Mouse (Mus musculus) forebrain, embryonic 15.5 days (tissue): ENCODE results near the gene Zc3h7b. TPM values are rescaled to one million over a fixed set of nuclear protein-coding genes. Genes with fewer than 3 reads are reported as not detected.

Experiments
- ATAC-seq: fragments of 200-750 bp; cut with Nextera tagmentation; replicated peaks from 2 replicates; pipeline ENCODE4 v1.8.0; 2017; ENCODE audit warnings: mild to moderate bottlenecking, moderate TSS enrichment, moderate library complexity
- H3K27ac ChIP-seq: fragments of 300-500 bp; sonication (generic); replicated peaks from 2 replicates; pipeline ENCODE4 v1.5.1; 2015; ENCODE audit warnings: mild to moderate bottlenecking, inconsistent platforms
- H3K27me3 ChIP-seq: fragments of 300-500 bp; sonication (generic); 2 replicates; pipeline ENCODE4 v1.6.1; 2015; ENCODE audit warnings: inconsistent platforms
- H3K36me3 ChIP-seq: fragments of 300-500 bp; sonication (generic); 2 replicates; pipeline ENCODE4 v1.6.1; 2015; ENCODE audit warnings: mild to moderate bottlenecking, inconsistent platforms
- H3K4me1 ChIP-seq: fragments of 300-500 bp; sonication (generic); 2 replicates; pipeline ENCODE4 v1.6.1; 2015; ENCODE audit warnings: inconsistent platforms
- H3K4me2 ChIP-seq: fragments of 300-500 bp; sonication (generic); replicated peaks from 2 replicates; pipeline ENCODE4 v1.6.1; 2015; ENCODE audit warnings: mild to moderate bottlenecking, inconsistent platforms
- H3K4me3 ChIP-seq: fragments of 300-500 bp; sonication (generic); 2 replicates; pipeline ENCODE4 v1.5.1; 2015; ENCODE audit warnings: mild to moderate bottlenecking, inconsistent platforms
- H3K9ac ChIP-seq: fragments of 300-500 bp; sonication (generic); replicated peaks from 2 replicates; pipeline ENCODE4 v1.6.1; 2015; ENCODE audit warnings: mild to moderate bottlenecking, inconsistent platforms
- H3K9me3 ChIP-seq: fragments of 300-500 bp; sonication (generic); 2 replicates; pipeline ENCODE4 v1.6.1; 2016; ENCODE audit warnings: inconsistent platforms
- WGBS: fragments of 180-500 bp; shearing (Covaris S2); methylation state at CpG from one replicate; pipeline ENCODE4 v1.1.7; 2015; ENCODE audit warnings: mixed read lengths; 5-methylcytosine and 5-hydroxymethylcytosine counted together
- polyA plus RNA-seq: library from polyadenylated mRNA; unstranded; fragments of >200 nt; fragmentation: Nextera tagmentation; extraction: Ambion mirVana; gene quantifications from 2 replicates; pipeline ENCODE4 v1.2.1, GENCODE M21; 2015

The Zc3h7b gene
- polyA plus RNA-seq, 1 experiment from 2014 or later: 50.2 TPM

DNA sequence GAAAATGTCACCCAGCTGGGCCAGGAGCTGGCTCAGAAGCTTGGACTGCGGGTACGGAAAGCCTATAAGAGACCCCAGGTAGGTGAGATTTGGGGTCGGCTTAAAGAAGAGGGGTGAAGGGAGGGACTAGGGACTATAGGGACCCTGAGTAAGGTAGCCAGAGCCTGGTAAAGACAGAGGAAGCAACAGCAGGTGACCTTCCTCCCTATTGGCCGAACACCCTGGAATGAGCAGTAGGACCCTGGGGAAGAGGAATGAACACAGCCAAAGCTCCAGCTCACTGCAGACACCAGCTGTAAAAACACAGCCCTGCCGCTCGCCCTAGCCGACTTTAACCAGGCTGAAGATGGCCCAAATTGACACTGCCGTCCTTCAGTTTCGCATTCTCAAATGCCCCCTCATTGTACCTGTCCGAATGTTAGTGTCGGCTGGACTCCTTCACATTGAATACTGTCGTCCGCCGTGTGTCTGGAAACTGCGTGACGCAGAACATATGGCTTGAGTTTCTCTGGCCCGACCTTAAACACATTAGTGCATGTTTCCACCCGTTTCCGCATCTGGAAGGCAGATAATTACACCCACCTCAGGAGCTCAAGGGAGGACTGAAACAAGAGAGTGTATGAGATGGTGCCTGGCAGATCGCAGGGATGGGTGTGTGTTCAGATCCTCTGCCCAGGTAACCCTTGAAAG lies 27.7 kb downstream of the Zc3h7b start:
- H3K9ac ChIP-seq: no peak overlapping the region
- H3K4me3 ChIP-seq: no peak overlapping the region
- no peaks in the 10 kb centered on the region for H3K4me1 ChIP-seq
- no peaks in the 10 kb centered on the region for H3K27me3 ChIP-seq
- no peak for ATAC-seq
- WGBS: 93% methylated on average over 20 of the region's 20 CpGs
- H3K27ac ChIP-seq: no peak overlapping the region
- H3K4me2 ChIP-seq: no peak overlapping the region
- no peaks in the 10 kb centered on the region for H3K9me3 ChIP-seq
- H3K36me3 ChIP-seq: peaks cover 78% of the 10 kb centered on the region

DNA sequence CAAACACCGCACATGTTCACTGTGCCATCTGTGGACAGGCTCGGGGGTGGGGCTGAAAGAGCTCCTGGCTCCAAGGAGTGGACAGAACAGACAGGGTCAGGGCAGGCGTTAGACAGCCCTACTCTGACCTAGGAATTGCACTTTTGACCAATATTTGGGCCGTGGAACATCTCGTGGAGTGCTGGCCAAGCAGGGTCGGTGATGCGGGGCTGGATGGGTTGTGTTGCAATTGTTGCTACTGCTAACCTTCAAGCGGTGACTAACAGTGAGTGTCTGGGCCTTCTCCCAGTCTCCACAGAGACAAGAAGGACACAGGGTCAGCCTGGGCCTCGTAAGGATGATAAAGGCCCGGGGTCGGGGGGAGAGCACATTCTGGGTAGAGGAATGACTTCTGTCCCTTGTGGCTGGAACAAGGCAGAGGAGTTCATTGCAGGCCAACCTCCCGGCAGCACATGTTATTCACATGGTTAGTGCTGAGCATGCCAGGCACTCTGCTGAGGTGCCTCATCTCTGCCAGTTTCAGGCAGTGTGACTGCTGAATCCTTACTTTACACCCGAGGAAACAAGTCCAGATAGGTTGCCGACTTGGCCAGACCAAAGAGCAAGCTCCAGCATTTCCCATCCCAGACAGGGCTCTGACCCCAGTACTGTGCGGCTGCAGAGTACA lies 29.8 kb downstream of the Zc3h7b start:
- Histone ChIP-seq H3K9ac (no peak overlapping the region), H3K27ac (no peak overlapping the region), H3K27me3 (no peaks in the 10 kb centered on the region), H3K4me1 (no peaks in the 10 kb centered on the region), H3K4me2 (no peak overlapping the region), H3K4me3 (no peak overlapping the region), H3K9me3 (no peaks in the 10 kb centered on the region), H3K36me3 (peaks cover 89% of the 10 kb centered on the region)
- WGBS: 92% methylated on average over 15 of the region's 15 CpGs
- no peak for ATAC-seq

DNA sequence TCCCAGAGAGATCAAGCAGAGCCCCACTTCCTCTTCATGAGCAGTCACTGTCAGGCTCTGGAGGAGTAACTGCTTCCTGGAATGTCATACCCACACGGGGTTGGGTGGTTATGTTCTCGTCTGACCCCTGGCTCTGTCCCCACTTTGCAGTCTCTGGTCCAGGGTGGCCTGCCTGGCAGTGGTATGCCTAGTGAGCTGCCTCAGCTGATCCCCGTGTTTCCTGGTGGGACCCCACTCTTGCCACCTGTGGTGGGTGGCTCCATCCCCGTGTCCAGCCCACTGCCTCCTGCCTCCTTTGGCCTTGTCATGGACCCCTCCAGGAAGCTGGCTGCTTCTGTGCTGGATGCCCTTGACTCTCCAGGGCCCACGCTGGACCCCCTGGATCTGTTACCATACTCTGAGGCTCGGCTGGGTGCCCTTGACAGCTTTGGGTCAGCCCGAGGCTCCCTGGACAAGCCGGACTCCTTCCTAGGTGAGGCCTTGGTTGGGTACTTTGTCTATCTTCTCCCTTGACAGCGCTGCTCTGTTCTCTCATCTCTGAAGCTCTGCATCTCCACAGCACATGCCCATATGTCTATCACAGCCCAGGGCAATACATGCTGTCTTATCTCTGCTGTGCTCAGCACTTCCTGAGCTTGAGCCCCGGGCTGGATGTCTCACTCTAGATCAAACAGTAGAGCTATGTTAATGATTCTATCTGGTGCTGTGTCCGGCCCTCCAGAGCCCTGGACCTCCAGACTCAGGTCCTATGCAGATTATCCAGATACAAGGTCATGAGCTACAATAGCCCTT lies 32.0 kb downstream of the Zc3h7b start:
- Histone ChIP-seq H3K4me1 (no peaks in the 10 kb centered on the region), H3K27me3 (no peaks in the 10 kb centered on the region), H3K36me3 (peaks cover 97% of the 10 kb centered on the region), H3K9ac (no peak overlapping the region), H3K9me3 (no peaks in the 10 kb centered on the region), H3K4me2 (no peak overlapping the region), H3K27ac (no peak overlapping the region), H3K4me3 (no peak overlapping the region)
- ATAC-seq: no peak
- WGBS: 95% methylated on average over 11 of the region's 11 CpGs

DNA sequence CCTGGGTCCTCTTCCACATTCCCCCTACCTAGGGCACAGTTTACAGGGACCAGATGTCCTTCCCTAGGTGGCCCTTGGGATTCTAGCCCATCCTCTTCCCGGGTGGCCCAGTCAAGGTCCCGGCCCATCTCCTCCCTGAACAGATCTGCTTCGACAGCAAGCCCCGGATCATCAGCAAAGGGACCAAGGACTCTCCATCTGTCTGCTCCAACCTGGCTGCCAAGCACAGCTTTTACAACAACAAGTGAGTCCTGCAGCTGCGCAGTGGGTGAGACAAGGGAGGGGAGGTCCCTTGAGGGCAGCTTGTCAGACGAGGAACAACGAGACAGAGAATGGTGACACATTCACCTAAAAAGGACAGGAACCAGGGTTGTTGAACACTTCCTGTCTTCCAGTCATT lies 37.0 kb downstream of the Zc3h7b start:
- 84% methylated on average over 7 of the region's 7 CpGs for WGBS
- no peaks in the 10 kb centered on the region for H3K27me3 ChIP-seq
- no peak overlapping the region for H3K4me3 ChIP-seq
- H3K36me3 ChIP-seq: peaks cover 98% of the 10 kb centered on the region
- H3K27ac ChIP-seq: no peak overlapping the region
- no peaks in the 10 kb centered on the region for H3K4me1 ChIP-seq
- H3K9ac ChIP-seq: no peak overlapping the region
- H3K4me2 ChIP-seq: no peak overlapping the region
- H3K9me3 ChIP-seq: no peaks in the 10 kb centered on the region
- no peak for ATAC-seq

DNA sequence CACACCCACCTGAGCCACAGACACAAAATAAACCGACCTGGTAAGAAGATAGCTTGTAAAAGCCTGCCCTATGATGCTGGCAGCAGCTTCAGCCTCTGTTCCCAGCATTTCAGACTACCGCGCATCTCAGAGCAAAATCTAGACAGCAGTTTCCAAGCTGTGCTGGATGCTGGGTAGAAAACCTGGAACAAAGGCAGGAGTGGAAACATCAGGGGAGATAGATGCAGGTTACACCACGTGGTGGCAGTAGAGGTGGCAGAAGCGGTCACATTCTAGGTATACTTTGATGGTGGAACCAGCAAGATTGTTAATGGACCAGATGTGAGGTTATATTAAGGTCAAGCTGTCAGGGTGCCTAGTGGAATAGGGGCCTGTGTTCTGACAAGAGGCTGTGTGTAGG lies 39.9 kb downstream of the Zc3h7b start:
- ATAC-seq: no peak
- Histone ChIP-seq H3K4me3 (no peak overlapping the region), H3K9ac (no peak overlapping the region), H3K27ac (no peak overlapping the region), H3K4me1 (no peaks in the 10 kb centered on the region), H3K36me3 (peaks cover 90% of the 10 kb centered on the region), H3K9me3 (no peaks in the 10 kb centered on the region), H3K27me3 (no peaks in the 10 kb centered on the region), H3K4me2 (no peak overlapping the region)
- 72% methylated on average over 5 of the region's 5 CpGs for WGBS

DNA sequence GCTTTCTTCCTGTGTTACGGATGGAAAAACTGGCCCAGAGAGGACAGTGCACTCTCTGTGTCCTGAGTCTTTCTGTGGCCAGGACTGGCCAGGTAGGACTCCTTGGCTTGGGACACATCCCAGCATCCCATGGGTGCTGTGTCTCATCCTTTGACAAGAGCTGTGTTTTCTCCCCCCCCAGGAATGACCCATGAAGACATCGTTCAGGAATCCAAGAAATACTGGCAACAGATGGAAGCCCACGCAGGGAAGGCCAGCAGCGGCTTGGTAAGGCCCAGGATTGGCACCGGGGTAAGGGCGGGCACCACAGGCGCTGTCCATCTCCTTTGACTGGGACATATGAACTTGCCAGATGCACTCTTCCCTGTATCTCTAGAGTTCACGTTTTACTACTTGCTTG lies 40.8 kb downstream of the Zc3h7b start:
- Histone ChIP-seq H3K9ac (no peak overlapping the region), H3K27ac (no peak overlapping the region), H3K9me3 (no peaks in the 10 kb centered on the region), H3K4me3 (no peak overlapping the region), H3K4me1 (no peaks in the 10 kb centered on the region), H3K36me3 (peaks cover 90% of the 10 kb centered on the region), H3K27me3 (no peaks in the 10 kb centered on the region), H3K4me2 (no peak overlapping the region)
- 96% methylated on average over 8 of the region's 8 CpGs for WGBS
- no peak for ATAC-seq

DNA sequence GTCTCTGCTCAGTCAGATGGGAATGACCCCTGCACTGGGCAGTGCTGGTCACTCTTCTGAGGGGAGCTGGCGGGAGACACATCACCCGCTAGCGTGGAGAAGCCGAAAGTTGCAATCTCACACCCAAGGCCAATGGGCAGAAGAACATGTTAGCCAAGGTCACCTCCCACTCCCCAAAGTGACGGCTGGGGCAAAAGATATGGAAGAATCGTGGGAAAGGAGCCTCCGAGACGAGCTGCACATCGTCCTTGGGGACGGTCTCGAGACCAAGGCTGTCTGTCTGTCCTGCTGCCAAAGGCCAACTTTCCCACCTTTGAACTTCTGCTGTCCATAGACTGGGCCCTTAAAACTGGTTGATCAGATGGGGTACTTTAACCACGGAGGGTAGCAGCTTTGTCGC lies 42.7 kb downstream of the Zc3h7b start:
- Histone ChIP-seq H3K27ac (no peak overlapping the region), H3K36me3 (peaks cover 89% of the 10 kb centered on the region), H3K27me3 (no peaks in the 10 kb centered on the region), H3K4me1 (no peaks in the 10 kb centered on the region), H3K9ac (no peak overlapping the region), H3K4me3 (no peak overlapping the region), H3K9me3 (no peaks in the 10 kb centered on the region), H3K4me2 (no peak overlapping the region)
- WGBS: 97% methylated on average over 13 of the region's 13 CpGs
- no peak for ATAC-seq

DNA sequence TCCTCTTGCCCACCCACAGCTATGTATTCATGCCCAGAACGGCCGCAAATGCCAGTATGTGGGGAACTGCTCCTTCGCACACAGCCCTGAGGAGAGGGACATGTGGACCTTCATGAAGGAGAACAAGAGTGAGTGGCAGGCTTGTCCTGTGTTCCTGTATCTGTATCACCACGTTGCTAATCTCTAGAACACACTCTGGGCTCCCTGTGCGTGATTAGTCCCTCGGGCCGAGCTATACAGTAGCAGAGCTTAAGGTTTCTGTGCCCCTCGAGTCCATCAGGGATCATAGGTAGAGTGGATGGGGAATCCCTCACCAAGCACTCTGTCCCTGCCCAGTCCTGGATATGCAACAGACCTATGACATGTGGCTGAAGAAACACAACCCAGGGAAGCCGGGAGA lies 47.6 kb downstream of the Zc3h7b start:
- 91% methylated on average over 9 of the region's 9 CpGs for WGBS
- H3K4me2 ChIP-seq: no peak overlapping the region
- no peak overlapping the region for H3K27ac ChIP-seq
- no peaks in the 10 kb centered on the region for H3K4me1 ChIP-seq
- H3K36me3 ChIP-seq: peaks cover 68% of the 10 kb centered on the region
- H3K4me3 ChIP-seq: no peak overlapping the region
- H3K9me3 ChIP-seq: no peaks in the 10 kb centered on the region
- no peak overlapping the region for H3K9ac ChIP-seq
- ATAC-seq: no peak
- no peaks in the 10 kb centered on the region for H3K27me3 ChIP-seq

DNA sequence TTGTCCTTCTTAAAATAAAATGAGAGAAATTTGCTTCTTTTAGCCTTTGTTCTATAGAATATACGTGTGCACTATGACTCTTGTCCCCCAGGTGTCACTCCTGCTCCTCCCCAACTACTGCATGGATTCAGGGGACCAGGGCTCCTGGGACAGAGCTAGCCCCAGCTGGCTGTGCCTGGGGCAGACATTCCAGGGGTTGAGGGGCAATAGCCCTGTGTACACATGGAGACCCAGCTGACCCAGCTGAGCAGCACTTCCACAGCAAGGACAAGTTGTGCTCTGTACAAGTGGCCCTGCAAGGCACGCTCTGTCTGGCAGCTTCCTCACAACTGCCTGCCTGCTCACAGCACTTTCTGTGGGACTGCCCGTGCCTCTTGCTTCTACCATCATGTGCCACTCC lies 51.4 kb downstream of the Zc3h7b start:
- Histone ChIP-seq H3K4me3 (no peak overlapping the region), H3K9ac (no peak overlapping the region), H3K4me1 (no peaks in the 10 kb centered on the region), H3K27me3 (no peaks in the 10 kb centered on the region), H3K27ac (no peak overlapping the region), H3K4me2 (no peak overlapping the region), H3K36me3 (peaks cover 38% of the 10 kb centered on the region), H3K9me3 (no peaks in the 10 kb centered on the region)
- ATAC-seq: no peak
- 73% methylated on average over 3 of the region's 3 CpGs for WGBS

DNA sequence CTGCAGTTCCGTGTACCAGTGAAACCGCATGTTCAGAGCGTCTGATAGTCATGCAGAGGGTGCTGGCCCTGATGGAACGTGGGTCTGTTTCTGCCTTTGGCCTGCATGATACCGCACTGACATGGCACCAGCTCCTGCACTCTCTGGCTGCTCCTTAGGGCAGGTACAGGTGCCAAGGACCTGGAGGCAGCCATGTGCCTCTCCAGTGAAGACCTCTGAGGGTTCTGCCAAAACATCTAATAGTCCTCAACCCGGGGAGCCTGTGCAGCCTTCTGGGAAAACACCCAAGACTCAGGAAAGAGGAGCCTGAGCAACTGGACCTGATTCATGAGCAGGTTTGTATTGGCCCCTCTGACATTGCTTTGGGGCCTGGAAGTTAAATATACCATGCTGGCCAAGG lies 53.0 kb downstream of the Zc3h7b start:
- ATAC-seq: no peak
- Histone ChIP-seq H3K27ac (no peak overlapping the region), H3K9ac (no peak overlapping the region), H3K4me3 (no peak overlapping the region), H3K9me3 (no peaks in the 10 kb centered on the region), H3K27me3 (no peaks in the 10 kb centered on the region), H3K4me1 (peaks cover 11% of the 10 kb centered on the region), H3K4me2 (no peak overlapping the region), H3K36me3 (peaks cover 22% of the 10 kb centered on the region)
- 88% methylated on average over 6 of the region's 6 CpGs for WGBS

DNA sequence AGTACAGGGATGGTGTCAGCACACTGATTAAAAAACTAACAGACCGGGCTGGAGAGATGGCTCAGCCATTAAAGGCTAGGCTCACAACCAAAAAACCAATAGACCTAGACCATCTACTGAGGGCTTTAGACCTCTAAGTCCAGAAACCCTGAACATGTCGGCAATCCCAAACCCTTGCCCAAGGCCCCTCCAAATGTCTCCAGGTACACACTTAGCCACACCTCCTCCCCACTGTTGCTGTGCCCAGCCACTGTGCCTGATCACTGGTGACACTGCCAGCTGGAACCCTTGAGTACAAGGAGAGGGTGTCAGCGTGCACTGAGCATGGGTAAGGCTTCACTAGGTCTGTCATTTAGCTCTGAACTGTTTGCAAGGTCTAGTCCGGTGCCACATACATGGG lies 53.6 kb downstream of the Zc3h7b start:
- 88% methylated on average over 4 of the region's 4 CpGs for WGBS
- no peak for ATAC-seq
- H3K27ac ChIP-seq: no peak overlapping the region
- H3K36me3 ChIP-seq: peaks cover 16% of the 10 kb centered on the region
- H3K4me1 ChIP-seq: peaks cover 16% of the 10 kb centered on the region
- H3K9me3 ChIP-seq: no peaks in the 10 kb centered on the region
- no peaks in the 10 kb centered on the region for H3K27me3 ChIP-seq
- no peak overlapping the region for H3K4me2 ChIP-seq
- H3K4me3 ChIP-seq: no peak overlapping the region
- H3K9ac ChIP-seq: no peak overlapping the region

DNA sequence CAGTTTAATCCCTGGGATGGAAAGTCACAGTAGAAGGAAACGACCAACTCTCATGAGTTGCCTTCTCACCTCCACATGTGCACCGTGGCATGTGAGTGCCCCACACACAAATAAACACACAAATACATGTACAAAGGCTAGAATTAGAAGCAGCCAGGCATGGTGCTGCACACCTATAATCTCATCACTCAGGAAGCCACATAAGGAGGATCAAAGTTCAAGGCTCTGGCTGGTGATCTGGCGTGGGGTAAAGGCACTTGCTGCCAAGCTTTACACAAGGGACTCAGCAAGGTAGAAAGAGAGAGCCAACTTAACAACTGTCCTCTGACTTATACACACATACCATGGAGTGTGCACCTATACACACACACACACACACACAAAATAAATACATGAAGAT lies 55.5 kb downstream of the Zc3h7b start:
- Histone ChIP-seq H3K27me3 (no peaks in the 10 kb centered on the region), H3K4me3 (no peak overlapping the region), H3K9ac (no peak overlapping the region), H3K9me3 (no peaks in the 10 kb centered on the region), H3K4me1 (peaks cover 18% of the 10 kb centered on the region), H3K36me3 (peaks cover 5% of the 10 kb centered on the region; the same call in 1 of the 2 replicates), H3K4me2 (no peak overlapping the region), H3K27ac (no peak overlapping the region)
- WGBS: 88% methylated on average over 3 of the region's 3 CpGs
- no peak for ATAC-seq
